Mouse (Mus musculus) heart, embryonic 14.5 days (tissue): ENCODE data around the gene A730009L09Rik. TPM values are rescaled to one million over a fixed set of nuclear protein-coding genes. Genes with fewer than 3 reads are reported as not detected.

Source experiments
- ATAC-seq: fragments of 200-750 bp; cut with Nextera tagmentation; 2 replicates; pipeline ENCODE4 v1.8.0; 2017; ENCODE audit warnings: low read depth, moderate TSS enrichment; ENCODE audit not compliant: insufficient number of reproducible peaks, insufficient read depth, low FRiP score
- H3K27ac ChIP-seq, 2 experiments: fragments of 200-500 bp in 1 of 2; fragments of 300-500 bp in 1 of 2; sonication (generic) in 1 of 2; replicated peaks in 1 of 2; 2 replicates each; pipeline ENCODE4 v1.5.1; 2012 to 2014; ENCODE audit warnings: low read depth in 2 of 2, low read length in 2 of 2, control low read depth in 1 of 2, mild to moderate bottlenecking in 1 of 2, mixed read lengths in 1 of 2; ENCODE audit not compliant: control insufficient read depth in 1 of 2, insufficient read depth in 1 of 2
- H3K27me3 ChIP-seq: fragments of 300-500 bp; sonication (generic); 2 replicates; pipeline ENCODE4 v1.6.1; 2014; ENCODE audit warnings: mild to moderate bottlenecking, low read length, control low read depth; ENCODE audit not compliant: control insufficient read depth, insufficient read depth
- H3K36me3 ChIP-seq: fragments of 300-500 bp; sonication (generic); 2 replicates; pipeline ENCODE4 v1.6.1; 2014; ENCODE audit warnings: mild to moderate bottlenecking, control low read depth, low read length, mixed read lengths; ENCODE audit not compliant: control insufficient read depth, insufficient read depth
- H3K4me1 ChIP-seq, 2 experiments: fragments of 200-500 bp in 1 of 2; fragments of 300-500 bp in 1 of 2; sonication (generic) in 1 of 2; 2 replicates each; pipeline ENCODE4 v1.6.1; 2012 to 2014; ENCODE audit warnings: low read length in 2 of 2, control low read depth in 1 of 2, mixed read lengths in 1 of 2; ENCODE audit not compliant: control insufficient read depth in 2 of 2, insufficient read depth in 2 of 2
- H3K4me2 ChIP-seq: fragments of 300-500 bp; sonication (generic); 2 replicates; pipeline ENCODE4 v1.6.1; 2014; ENCODE audit warnings: mild to moderate bottlenecking, low read length
- H3K4me3 ChIP-seq, 2 experiments: fragments of 200-500 bp in 1 of 2; fragments of 300-500 bp in 1 of 2; sonication (generic) in 1 of 2; 2 replicates each; pipeline ENCODE4 v1.5.1; 2012 to 2014; ENCODE audit warnings: low read length in 2 of 2, mild to moderate bottlenecking in 2 of 2, control low read depth in 1 of 2, low read depth in 1 of 2, moderate library complexity in 1 of 2; ENCODE audit not compliant: control insufficient read depth in 1 of 2, insufficient read depth in 1 of 2
- H3K9ac ChIP-seq: fragments of 300-500 bp; sonication (generic); 2 replicates; pipeline ENCODE4 v1.6.1; 2014; ENCODE audit warnings: mild to moderate bottlenecking, low read length
- H3K9me3 ChIP-seq: fragments of 300-500 bp; sonication (generic); 2 replicates; pipeline ENCODE4 v1.6.1; 2016; ENCODE audit warnings: low read length, control low read depth; ENCODE audit not compliant: control insufficient read depth
- WGBS: fragments of 180-500 bp; shearing (Covaris S2); extraction: QIAGEN DNeasy Blood & Tissue Kit; methylation state at CpG from one replicate; pipeline ENCODE4 v1.1.7; 2014; 5-methylcytosine and 5-hydroxymethylcytosine counted together
- polyA plus RNA-seq: library from polyadenylated mRNA; unstranded; fragments of >200 nt; fragmentation: Nextera tagmentation; extraction: Ambion mirVana; gene quantifications from 2 replicates; pipeline ENCODE4 v1.2.1, GENCODE M21; 2014

A730009L09Rik gene
- polyA plus RNA-seq, 1 experiment from 2014 or later: not detected

DNA sequence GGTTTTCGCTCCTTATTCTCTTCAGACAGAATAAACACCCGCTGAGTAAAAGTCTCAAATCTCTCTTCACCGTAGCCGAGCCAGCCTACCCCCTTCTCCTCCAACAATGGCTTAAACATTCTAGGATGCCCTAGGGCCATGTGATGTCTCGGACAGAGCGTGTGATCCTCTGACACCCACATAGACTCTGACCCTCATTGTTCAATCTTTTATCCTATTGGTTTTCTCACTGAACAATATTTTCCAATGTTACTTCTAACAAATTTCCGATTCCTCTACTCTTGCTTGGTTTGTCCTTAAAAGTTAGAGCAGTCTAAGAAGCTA is 45.3 kb downstream of the A730009L09Rik start:
- Histone ChIP-seq H3K27ac (no peak overlapping the region), H3K9ac (no peak overlapping the region), H3K9me3 (no peaks in the 10 kb centered on the region), H3K4me2 (peak overlapping the region; percentile 29), H3K4me3 (no peak overlapping the region), H3K27me3 (no peaks in the 10 kb centered on the region), H3K36me3 (no peaks in the 10 kb centered on the region), H3K4me1 (no peaks in the 10 kb centered on the region)
- 61% methylated on average over 7 of the region's 7 CpGs for WGBS
- ATAC-seq: no peak

Other genes starting within 250 kb of the A730009L09Rik start
- gene Mrpl39, start 220.6 kb downstream of the A730009L09Rik start, polyA plus RNA-seq: 52.3 and 54.5 TPM in 2 replicates